Mouse (Mus musculus) cerebellum, adult 11-12 months (tissue): Measurements from ENCODE around the gene Mrap.

Experiments
- DNase-seq: peaks from one replicate; pipeline ENCODE4 v3.0.0; 2022

Mrap gene

GRCm38 (mm10) chr16:90759335-90759734, 21.3 kb downstream of the Mrap start:
- DNase-seq = no peak

GRCm38 (mm10) chr16:90760515-90760914, 22.5 kb downstream of the Mrap start:
- DNase-seq = no peak

GRCm38 (mm10) chr16:90765195-90765877, 27.3 kb downstream of the Mrap start:
- no peak for DNase-seq

- no peak for DNase-seq
Observed at GRCm38 (mm10) chr16:90766919-90767454, 29.0 kb downstream of the Mrap start.

GRCm38 (mm10) chr16:90774216-90774615, 36.2 kb downstream of the Mrap start:
- DNase-seq = no peak

- no peak for DNase-seq
Observed at GRCm38 (mm10) chr16:90774646-90775045, 36.6 kb downstream of the Mrap start.

GRCm38 (mm10) chr16:90775946-90776520, 38.0 kb downstream of the Mrap start:
- DNase-seq = no peak

- no peak for DNase-seq
Observed at GRCm38 (mm10) chr16:90779783-90780182, 41.8 kb downstream of the Mrap start.

GRCm38 (mm10) chr16:90783302-90783701, 45.3 kb downstream of the Mrap start:
- DNase-seq = no peak

GRCm38 (mm10) chr16:90785257-90785656, 47.2 kb downstream of the Mrap start:
- DNase-seq = no peak

- no peak for DNase-seq
Observed at GRCm38 (mm10) chr16:90788580-90788979, 50.6 kb downstream of the Mrap start.

GRCm38 (mm10) chr16:90790946-90791345, 52.9 kb downstream of the Mrap start:
- no peak for DNase-seq

GRCm38 (mm10) chr16:90792066-90792465, 54.1 kb downstream of the Mrap start:
- no peak for DNase-seq

- DNase-seq = no peak
Observed at GRCm38 (mm10) chr16:90792500-90792899, 54.5 kb downstream of the Mrap start.

- DNase-seq = no peak
Observed at GRCm38 (mm10) chr16:90794708-90795107, 56.7 kb downstream of the Mrap start.

GRCm38 (mm10) chr16:90798446-90798845, 60.4 kb downstream of the Mrap start:
- DNase-seq = no peak

GRCm38 (mm10) chr16:90798848-90799247, 60.8 kb downstream of the Mrap start:
- no peak for DNase-seq
